Mouse (Mus musculus): ENCODE data around the gene Cep164. TPM values are rescaled to one million over a fixed set of nuclear protein-coding genes. Genes with fewer than 3 reads are reported as not detected.

Gene Cep164
- polyA plus RNA-seq, 1 experiment from 2014 or later: 11.8 TPM

DNA sequence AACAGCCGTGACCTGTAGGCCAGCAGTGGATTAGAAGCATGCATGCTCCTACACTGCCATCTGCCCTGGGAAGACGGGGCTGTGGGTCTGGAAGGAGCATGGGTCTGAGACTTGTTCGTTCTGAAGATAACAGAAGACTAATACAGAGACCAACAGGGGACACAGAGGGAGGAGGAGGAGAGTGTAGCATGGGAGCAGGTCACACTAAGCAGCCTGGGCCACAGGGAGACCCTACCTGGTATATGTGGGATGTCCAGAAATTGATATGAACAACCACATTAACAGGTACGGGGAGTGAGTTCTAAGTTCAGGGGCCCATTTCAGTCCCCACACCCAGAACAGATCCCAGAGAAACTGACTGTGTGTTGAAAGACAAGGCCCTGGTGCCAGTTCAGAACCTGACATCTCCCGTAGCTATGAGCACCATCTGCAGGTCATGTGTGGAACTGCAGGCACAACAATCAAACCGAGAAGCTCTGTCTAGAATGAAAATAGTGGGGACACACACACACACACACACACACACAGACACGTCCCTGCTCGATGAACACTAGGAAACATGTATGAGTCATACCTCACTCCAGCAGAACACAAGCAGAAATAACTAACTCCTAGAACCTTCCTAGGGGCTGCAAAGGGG lies 73.9 kb downstream of the Cep164 start:
- 40% methylated on average over 8 of the region's 8 CpGs for WGBS
- peak; percentile 28; the same call in 1 of the 2 replicates for ATAC-seq (ENCODE audit: low read depth)

DNA sequence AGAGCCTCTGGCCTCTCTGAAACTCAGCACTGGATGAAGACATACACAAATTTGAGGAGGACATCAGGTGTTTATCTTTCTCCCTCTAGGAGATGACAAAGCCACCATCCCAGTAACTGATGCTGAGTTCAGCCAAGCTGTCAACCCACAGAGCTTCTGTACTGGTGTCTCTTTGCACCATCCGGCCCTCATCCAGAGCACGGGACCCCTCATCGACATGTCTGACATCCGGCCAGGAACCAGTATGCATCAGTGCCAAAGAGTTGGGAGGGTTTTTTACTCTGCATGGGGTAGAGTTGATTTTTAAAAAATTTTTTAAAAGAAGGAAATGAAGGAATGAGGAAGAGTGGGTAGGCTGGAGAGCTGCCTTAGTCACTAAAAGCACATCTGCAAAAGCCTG lies 78.6 kb downstream of the Cep164 start:
- ATAC-seq (ENCODE audit: low read depth): no peak
- whole genome bisulfite sequencing: 98% methylated on average over 4 of the region's 4 CpGs

More for the DNA sequence above, 73.9 kb downstream of the Cep164 start:
- no peak overlapping the region for H3K4me3 ChIP-seq (ENCODE audit: low read depth, low read length)
- H3K4me2 ChIP-seq (ENCODE audit: low read depth, low read length): no peak overlapping the region
- H3K9me3 ChIP-seq (ENCODE audit: control insufficient read depth, low read length): no peaks in the 10 kb centered on the region
- no peak overlapping the region for H3K27ac ChIP-seq (ENCODE audit: low read depth, low read length)
- no peaks in the 10 kb centered on the region for H3K4me1 ChIP-seq (ENCODE audit: control insufficient read depth, insufficient read depth, low read length)
- no peak overlapping the region for H3K9ac ChIP-seq (replicated peaks; ENCODE audit: low read depth, low read length)
- H3K36me3 ChIP-seq (ENCODE audit: control insufficient read depth, insufficient read depth, low read length): peaks cover 4% of the 10 kb centered on the region; the same call in 1 of the 2 replicates
- no peaks in the 10 kb centered on the region for H3K27me3 ChIP-seq (ENCODE audit: control insufficient read depth, insufficient read depth, low read length)

DNA sequence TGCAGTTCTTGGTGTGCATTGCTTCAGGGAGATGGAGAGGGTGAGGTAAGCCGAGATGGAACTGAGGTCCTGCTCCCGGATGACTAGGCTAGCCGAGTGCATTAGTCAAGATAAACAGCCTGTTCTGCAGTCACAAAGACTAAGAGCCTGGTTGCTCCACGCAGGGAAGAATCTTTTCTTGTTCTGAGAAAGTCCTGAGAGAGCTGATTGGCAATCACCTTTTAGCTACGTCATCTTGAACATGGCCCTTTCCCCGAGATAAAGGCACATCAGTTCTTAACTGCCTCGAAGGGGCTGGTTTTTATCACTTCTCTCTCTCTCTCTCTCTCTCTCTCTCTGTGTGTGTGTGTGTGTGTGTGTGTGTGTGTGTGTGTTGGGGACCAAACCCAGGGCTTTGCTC lies 83.0 kb downstream of the Cep164 start:
- ATAC-seq (ENCODE audit: low read depth): no peak
- H3K36me3 ChIP-seq (ENCODE audit: control insufficient read depth, insufficient read depth, low read length): peaks cover 7% of the 10 kb centered on the region; the same call in 1 of the 2 replicates

More for the DNA sequence above, 78.6 kb downstream of the Cep164 start:
- no peak overlapping the region for H3K4me2 ChIP-seq (ENCODE audit: low read depth, low read length)
- no peak overlapping the region for H3K27ac ChIP-seq (ENCODE audit: low read depth, low read length)
- H3K4me3 ChIP-seq (ENCODE audit: low read depth, low read length): no peak overlapping the region
- H3K9me3 ChIP-seq (ENCODE audit: control insufficient read depth, low read length): no peaks in the 10 kb centered on the region
- no peaks in the 10 kb centered on the region for H3K27me3 ChIP-seq (ENCODE audit: control insufficient read depth, insufficient read depth, low read length)
- H3K36me3 ChIP-seq (ENCODE audit: control insufficient read depth, insufficient read depth, low read length): peaks cover 4% of the 10 kb centered on the region; the same call in 1 of the 2 replicates
- H3K4me1 ChIP-seq (ENCODE audit: control insufficient read depth, insufficient read depth, low read length): no peaks in the 10 kb centered on the region
- no peak overlapping the region for H3K9ac ChIP-seq (replicated peaks; ENCODE audit: low read depth, low read length)

DNA sequence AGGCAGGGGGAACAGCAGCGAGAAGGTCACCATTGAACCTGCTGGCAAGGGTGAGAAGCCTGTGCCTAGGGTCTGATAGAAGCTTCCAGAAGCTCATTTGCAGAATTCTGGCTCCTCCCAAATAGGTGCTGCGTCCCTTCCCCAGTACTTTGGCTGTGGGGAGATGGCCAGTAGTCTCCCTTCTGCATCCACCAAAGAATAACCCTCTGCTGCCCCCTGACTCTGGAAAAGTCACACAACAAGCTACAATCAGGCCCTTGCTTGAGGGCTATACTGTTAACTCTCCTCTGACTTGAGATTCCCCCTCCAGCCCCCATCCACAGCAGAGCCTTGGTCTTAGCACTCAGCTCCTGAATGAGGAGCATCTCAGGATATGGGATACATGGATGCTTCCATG lies 87.9 kb downstream of the Cep164 start:
- Histone ChIP-seq H3K4me3 (ENCODE audit: low read depth, low read length) (no peak overlapping the region), H3K4me1 (ENCODE audit: control insufficient read depth, insufficient read depth, low read length) (peaks cover 7% of the 10 kb centered on the region; the same call in 1 of the 2 replicates), H3K4me2 (ENCODE audit: low read depth, low read length) (no peak overlapping the region), H3K36me3 (ENCODE audit: control insufficient read depth, insufficient read depth, low read length) (0 out of 2 replicates have a peak, but pooled peaks cover 3% of the 10 kb centered on the region), H3K27ac (ENCODE audit: low read depth, low read length) (no peak overlapping the region), H3K9ac (replicated peaks; ENCODE audit: low read depth, low read length) (no peak overlapping the region), H3K9me3 (ENCODE audit: control insufficient read depth, low read length) (no peaks in the 10 kb centered on the region), H3K27me3 (ENCODE audit: control insufficient read depth, insufficient read depth, low read length) (no peaks in the 10 kb centered on the region)
- WGBS: 60% methylated on average over 2 of the region's 2 CpGs
- ATAC-seq (ENCODE audit: low read depth): no peak

More for the DNA sequence above, 83.0 kb downstream of the Cep164 start:
- Histone ChIP-seq H3K4me2 (ENCODE audit: low read depth, low read length) (no peak overlapping the region), H3K27me3 (ENCODE audit: control insufficient read depth, insufficient read depth, low read length) (no peaks in the 10 kb centered on the region), H3K27ac (ENCODE audit: low read depth, low read length) (no peak overlapping the region), H3K9ac (replicated peaks; ENCODE audit: low read depth, low read length) (no peak overlapping the region), H3K4me1 (ENCODE audit: control insufficient read depth, insufficient read depth, low read length) (no peaks in the 10 kb centered on the region), H3K4me3 (ENCODE audit: low read depth, low read length) (no peak overlapping the region), H3K9me3 (ENCODE audit: control insufficient read depth, low read length) (no peaks in the 10 kb centered on the region)
- 62% methylated on average over 7 of the region's 7 CpGs for WGBS

DNA sequence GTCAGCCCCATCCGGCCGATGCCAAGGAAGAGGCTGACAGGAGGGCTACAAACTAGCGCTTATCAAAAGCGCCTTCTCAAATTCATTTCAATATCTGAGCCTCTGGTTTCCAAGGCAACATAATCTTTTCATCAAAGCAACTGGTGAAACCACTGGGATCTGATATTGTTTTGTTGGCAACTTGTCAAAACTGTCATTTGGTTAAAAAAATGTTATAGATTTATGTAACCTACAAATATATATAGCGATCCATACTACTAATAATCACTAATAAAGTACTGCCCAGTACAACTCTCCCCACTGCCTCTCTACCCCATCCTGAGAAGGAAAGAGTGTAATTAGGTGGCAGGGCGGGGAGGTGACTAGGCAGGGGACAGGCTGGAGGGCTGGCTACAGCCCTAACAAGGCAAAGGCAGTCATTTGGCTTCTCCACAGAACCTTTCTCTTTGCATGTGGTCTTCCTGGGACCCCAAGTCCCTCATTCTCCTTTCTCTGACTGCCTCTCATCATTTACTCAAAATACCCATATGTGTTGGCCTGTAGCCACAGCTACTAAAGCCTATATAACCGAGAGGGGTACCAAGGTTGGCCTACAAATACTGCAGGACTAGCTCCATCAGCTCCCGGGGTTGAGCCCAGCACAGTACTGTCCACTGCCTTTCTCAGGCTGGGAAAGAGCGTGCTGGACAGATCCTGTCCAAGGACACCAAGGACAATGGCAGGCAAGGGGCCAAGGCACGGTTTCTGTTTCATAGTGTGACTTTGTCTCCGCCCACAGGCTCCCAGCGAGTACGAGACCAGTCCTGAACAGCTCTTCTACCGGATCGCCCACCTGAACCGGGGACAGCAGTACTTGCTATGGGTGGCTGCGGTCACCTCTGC lies 88.5 kb downstream of the Cep164 start:
- ATAC-seq (ENCODE audit: low read depth): no peak
- no peaks in the 10 kb centered on the region for H3K27me3 ChIP-seq (ENCODE audit: control insufficient read depth, insufficient read depth, low read length)
- WGBS: 70% methylated on average over 17 of the region's 17 CpGs

DNA sequence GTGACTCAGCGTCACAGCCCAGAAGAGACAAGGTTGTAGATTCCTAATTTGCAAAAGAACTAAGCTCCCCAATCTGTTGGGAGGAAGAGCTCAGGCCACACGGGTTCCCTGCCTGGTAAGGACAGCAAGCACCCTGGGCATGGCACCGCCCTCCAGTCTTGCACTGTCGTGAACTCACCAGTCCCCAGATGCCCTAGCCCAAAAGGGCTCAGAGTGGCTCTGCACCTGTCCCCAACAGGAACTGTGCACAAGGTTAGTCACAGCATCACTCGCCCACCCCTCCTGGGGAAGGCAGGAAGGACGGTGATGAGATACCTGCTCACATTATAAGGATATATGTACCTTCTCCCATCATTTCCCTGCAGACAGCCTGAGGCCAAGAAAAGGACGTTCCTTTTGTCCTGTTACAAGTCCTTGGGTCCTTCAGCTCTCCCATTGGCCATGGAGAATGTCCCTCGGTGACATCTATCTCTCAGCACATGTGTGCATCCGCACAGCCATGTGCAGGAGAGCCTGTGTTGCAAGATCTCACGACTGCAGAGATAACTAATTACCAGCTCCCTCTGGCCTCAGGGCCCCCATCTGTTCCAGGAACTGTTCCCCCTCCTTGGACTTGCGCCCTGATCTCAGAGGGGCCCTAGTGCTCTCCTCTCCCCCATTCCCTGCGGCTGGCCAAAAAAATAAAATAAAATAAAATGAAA lies 89.3 kb downstream of the Cep164 start:
- ATAC-seq (ENCODE audit: low read depth): peak; percentile 60; the same call in 1 of the 2 replicates
- Histone ChIP-seq H3K4me2 (ENCODE audit: low read depth, low read length) (no peak overlapping the region), H3K9me3 (ENCODE audit: control insufficient read depth, low read length) (no peaks in the 10 kb centered on the region), H3K36me3 (ENCODE audit: control insufficient read depth, insufficient read depth, low read length) (0 out of 2 replicates have a peak, but pooled peaks cover 3% of the 10 kb centered on the region), H3K9ac (replicated peaks; ENCODE audit: low read depth, low read length) (peak overlapping the region; percentile 16; the same call in 1 of the 2 replicates), H3K4me3 (ENCODE audit: low read depth, low read length) (no peak overlapping the region), H3K27me3 (ENCODE audit: control insufficient read depth, insufficient read depth, low read length) (no peaks in the 10 kb centered on the region), H3K4me1 (ENCODE audit: control insufficient read depth, insufficient read depth, low read length) (peaks cover 7% of the 10 kb centered on the region; the same call in 1 of the 2 replicates), H3K27ac (ENCODE audit: low read depth, low read length) (peak overlapping the region; percentile 52)
- 52% methylated on average over 12 of the region's 12 CpGs for WGBS

More for the DNA sequence above, 88.5 kb downstream of the Cep164 start:
- Histone ChIP-seq H3K4me1 (ENCODE audit: control insufficient read depth, insufficient read depth, low read length) (peaks cover 7% of the 10 kb centered on the region; the same call in 1 of the 2 replicates), H3K9ac (replicated peaks; ENCODE audit: low read depth, low read length) (no peak overlapping the region), H3K36me3 (ENCODE audit: control insufficient read depth, insufficient read depth, low read length) (0 out of 2 replicates have a peak, but pooled peaks cover 3% of the 10 kb centered on the region), H3K9me3 (ENCODE audit: control insufficient read depth, low read length) (no peaks in the 10 kb centered on the region), H3K4me2 (ENCODE audit: low read depth, low read length) (no peak overlapping the region), H3K27ac (ENCODE audit: low read depth, low read length) (peak overlapping the region; percentile 52; the same call in 1 of the 2 replicates), H3K4me3 (ENCODE audit: low read depth, low read length) (no peak overlapping the region)

DNA sequence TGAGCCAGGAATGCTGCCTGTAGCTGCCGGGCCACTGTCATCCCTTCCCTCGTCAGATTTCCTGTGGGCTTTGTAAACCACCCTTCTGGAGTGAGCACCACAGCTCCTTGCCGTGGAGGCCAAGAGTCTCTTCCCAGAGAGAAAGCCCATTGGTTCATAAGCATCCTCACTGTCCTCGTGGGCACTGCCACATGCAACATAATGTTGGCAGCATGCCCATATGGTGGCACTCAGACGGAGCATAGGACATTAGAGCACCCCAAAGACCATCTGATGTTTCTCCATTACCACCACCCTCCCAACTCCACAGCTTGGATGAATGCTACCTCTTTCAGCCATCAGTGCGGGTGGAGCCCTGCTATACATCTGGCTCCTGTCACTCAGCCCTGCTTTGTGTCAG lies 95.2 kb downstream of the Cep164 start:
- H3K27ac ChIP-seq (ENCODE audit: low read depth, low read length): no peak overlapping the region
- H3K4me1 ChIP-seq (ENCODE audit: control insufficient read depth, insufficient read depth, low read length): no peaks in the 10 kb centered on the region
- H3K27me3 ChIP-seq (ENCODE audit: control insufficient read depth, insufficient read depth, low read length): no peaks in the 10 kb centered on the region
- WGBS: 58% methylated on average over 6 of the region's 6 CpGs
- H3K4me2 ChIP-seq (ENCODE audit: low read depth, low read length): no peak overlapping the region
- H3K4me3 ChIP-seq (ENCODE audit: low read depth, low read length): no peak overlapping the region
- H3K36me3 ChIP-seq (ENCODE audit: control insufficient read depth, insufficient read depth, low read length): no peaks in the 10 kb centered on the region
- no peak overlapping the region for H3K9ac ChIP-seq (replicated peaks; ENCODE audit: low read depth, low read length)
- no peak for ATAC-seq (ENCODE audit: low read depth)
- H3K9me3 ChIP-seq (ENCODE audit: control insufficient read depth, low read length): no peaks in the 10 kb centered on the region

DNA sequence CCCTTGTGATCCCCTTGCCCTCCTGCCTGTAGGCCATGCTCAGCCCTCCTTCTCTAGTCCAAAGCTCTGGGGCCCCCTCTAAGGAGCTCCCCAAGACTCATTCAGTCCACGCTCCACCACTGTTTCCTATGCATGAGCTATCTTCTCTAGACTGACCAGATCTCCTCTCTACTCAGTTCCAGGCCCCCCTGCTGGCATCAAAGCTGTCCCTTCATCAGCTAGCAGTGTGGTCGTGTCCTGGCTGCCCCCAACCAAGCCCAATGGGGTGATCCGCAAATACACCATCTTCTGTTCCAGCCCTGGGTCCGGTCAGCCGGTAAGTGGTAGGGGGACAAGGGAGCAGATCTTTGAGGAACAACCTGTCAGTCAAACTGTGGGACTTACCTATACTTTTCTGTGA lies 96.6 kb downstream of the Cep164 start:
- 89% methylated on average over 5 of the region's 5 CpGs for WGBS
- no peak overlapping the region for H3K27ac ChIP-seq (ENCODE audit: low read depth, low read length)
- H3K27me3 ChIP-seq (ENCODE audit: control insufficient read depth, insufficient read depth, low read length): no peaks in the 10 kb centered on the region
- H3K9ac ChIP-seq (replicated peaks; ENCODE audit: low read depth, low read length): no peak overlapping the region
- no peaks in the 10 kb centered on the region for H3K4me1 ChIP-seq (ENCODE audit: control insufficient read depth, insufficient read depth, low read length)
- no peaks in the 10 kb centered on the region for H3K9me3 ChIP-seq (ENCODE audit: control insufficient read depth, low read length)
- no peak overlapping the region for H3K4me3 ChIP-seq (ENCODE audit: low read depth, low read length)
- no peak for ATAC-seq (ENCODE audit: low read depth)
- H3K36me3 ChIP-seq (ENCODE audit: control insufficient read depth, insufficient read depth, low read length): no peaks in the 10 kb centered on the region
- H3K4me2 ChIP-seq (ENCODE audit: low read depth, low read length): no peak overlapping the region

Measured in neural tube, embryonic 14.5 days (tissue).